Mouse (Mus musculus) midbrain, embryonic 15.5 days (tissue): ENCODE measurements around the gene Nde1. TPM values are rescaled to one million over a fixed set of nuclear protein-coding genes. Genes with fewer than 3 reads are reported as not detected.

Source experiments
- microRNA counts: library from miRNA; unstranded; fragments of <30 nt; microRNA quantifications from one replicate; lab custom pipeline; 2016
- microRNA-seq: library from miRNA; unstranded; fragments of <30 nt; microRNA quantifications from one replicate; pipeline ENCODE4, GENCODE M21; 2016
- polyA plus RNA-seq: library from polyadenylated mRNA; unstranded; fragments of >200 nt; fragmentation: Nextera tagmentation; extraction: Ambion mirVana; gene quantifications from 2 replicates; pipeline ENCODE4 v1.2.1, GENCODE M21; 2015

Gene Nde1
- polyA plus RNA-seq, 1 experiment from 2014 or later: 23.7 TPM

MicroRNAs encoded within 50 kb of the gene (microRNA counts, 519-probe panel; counts per million panel counts)
- 2,753 counts per million, percentile 60 among the panel's probes with 10 or more counts for microRNA mmu-miR-484 (lab: Ali Mortazavi, UCI)

Small RNA genes lying within 50 kb of the gene (microRNA-seq; reads per million reads assigned to microRNA genes)
- gene Gm27671 (not detected), gene Mir484 (2,756 reads per million, percentile 86 among the genes with 10 or more reads in this experiment)

Other genes starting within 250 kb of the Nde1 start
- 194 and 201 TPM in 2 replicates for gene 2900011O08Rik, start 176.7 kb upstream of the Nde1 start, polyA plus RNA-seq
- 1.3 and 1.5 TPM in 2 replicates for gene Ifitm7, start 176.4 kb upstream of the Nde1 start, polyA plus RNA-seq
- 16.2 and 16.3 TPM in 2 replicates for gene Marf1, start 76 bp downstream of the Nde1 start, polyA plus RNA-seq
- gene Myh11, start 128.1 kb downstream of the Nde1 start, polyA plus RNA-seq: 0.41 and 0.58 TPM in 2 replicates
- gene Fopnl, start 154.1 kb downstream of the Nde1 start, polyA plus RNA-seq: 188 and 198 TPM in 2 replicates
- 9.4 and 10.6 TPM in 2 replicates for gene Abcc1, start 198.3 kb downstream of the Nde1 start, polyA plus RNA-seq